Mouse (Mus musculus): ENCODE data around the gene Lrrn1. TPM values are rescaled to one million over a fixed set of nuclear protein-coding genes. Genes with fewer than 3 reads are reported as not detected.

The Lrrn1 gene
- 10 to 100 TPM; 18.5 to 26.5 TPM for total RNA-seq (2021)
- long read RNA-seq, experiment 1, partial matches to known transcripts, result 0 of 5 reads
- long read RNA-seq, experiment 1, other reads (novel, unspliced or antisense), result 3 of 5 reads
- long read RNA-seq, experiment 2, transcript Lrrn1-201 (2 exons, 3,700 nt), result major isoform, 10 of 12 reads
- long read RNA-seq, experiment 2, partial matches to known transcripts, result 0 of 12 reads
- long read RNA-seq, experiment 2, other reads (novel, unspliced or antisense), result 2 of 12 reads

DNA sequence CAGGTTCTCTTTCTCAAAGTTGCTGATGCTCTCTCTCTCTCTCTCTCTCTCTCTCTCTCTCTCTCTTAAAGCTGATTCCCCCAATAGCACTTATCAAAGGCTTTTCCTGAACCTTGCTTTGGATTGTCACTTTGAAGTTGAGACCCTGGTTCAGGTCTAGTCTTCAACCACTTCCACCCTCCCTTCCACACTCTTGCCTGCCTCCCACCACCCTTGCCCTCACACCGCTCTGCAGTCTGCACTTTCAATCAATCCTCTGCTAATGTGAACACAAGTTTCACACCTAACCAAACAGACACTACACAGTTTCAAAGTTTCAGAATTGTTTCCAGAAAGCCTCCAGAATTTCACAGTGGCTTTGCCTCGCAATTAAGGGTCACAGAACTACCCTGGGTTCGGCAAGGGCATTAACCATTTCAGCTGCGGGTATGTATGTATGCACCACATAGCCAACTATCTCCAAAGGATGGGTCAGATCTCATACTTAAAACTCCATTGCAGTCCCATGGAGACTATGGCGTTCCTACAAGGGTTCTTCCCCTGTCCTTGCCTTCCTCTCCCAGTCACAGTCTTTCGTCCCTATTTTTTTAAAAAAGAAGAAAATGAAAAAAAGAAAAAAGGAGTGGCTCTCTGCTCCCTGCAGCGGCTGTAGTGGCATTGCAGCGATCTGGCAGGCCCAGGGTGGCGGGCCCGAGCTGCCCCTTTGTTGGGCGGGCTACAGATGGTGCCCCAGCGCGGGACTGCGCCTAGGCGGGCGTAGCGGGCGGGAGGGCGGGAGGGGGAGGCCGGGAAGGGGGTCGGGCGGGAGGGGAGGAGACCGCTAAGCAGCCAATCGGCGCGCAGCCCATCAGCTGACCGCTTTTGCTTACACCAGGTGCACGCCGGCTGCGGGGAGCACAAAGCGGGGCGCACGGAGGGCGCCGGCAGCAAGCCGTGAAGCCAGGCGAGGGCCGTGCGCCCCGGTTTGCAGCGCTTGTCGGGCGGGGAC is at the start of gene Lrrn1:
Gene Lrrn1 (plus strand): TSS at position 892 of the 988 bp plus-strand sequence.
- peak; percentile 73 for DNase-seq

- DNase-seq, result no peak
Measured at GRCm38 (mm10) chr6:107494491-107494890, 35.1 kb upstream of the Lrrn1 start.

DNA sequence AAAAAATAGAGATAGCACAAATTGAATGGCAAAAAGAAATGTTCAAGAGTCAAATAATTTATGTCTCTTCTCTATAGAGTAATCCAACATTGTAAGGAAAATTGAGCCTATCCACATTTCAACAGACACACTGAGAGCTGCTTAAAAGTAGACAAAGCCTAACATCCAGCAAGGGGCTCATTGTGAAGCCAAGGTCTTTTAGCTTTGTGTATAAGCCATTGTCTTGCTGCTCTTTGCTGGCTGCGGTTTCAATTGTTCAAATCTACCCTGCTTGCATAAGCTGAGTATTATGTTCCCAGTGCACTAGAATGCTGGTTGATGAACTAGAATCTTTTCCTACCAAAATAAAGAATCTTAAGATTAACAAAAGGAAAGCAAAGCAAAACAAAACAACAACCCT is 33.7 kb upstream of the Lrrn1 start:
- DNase-seq, result no peak

DNA sequence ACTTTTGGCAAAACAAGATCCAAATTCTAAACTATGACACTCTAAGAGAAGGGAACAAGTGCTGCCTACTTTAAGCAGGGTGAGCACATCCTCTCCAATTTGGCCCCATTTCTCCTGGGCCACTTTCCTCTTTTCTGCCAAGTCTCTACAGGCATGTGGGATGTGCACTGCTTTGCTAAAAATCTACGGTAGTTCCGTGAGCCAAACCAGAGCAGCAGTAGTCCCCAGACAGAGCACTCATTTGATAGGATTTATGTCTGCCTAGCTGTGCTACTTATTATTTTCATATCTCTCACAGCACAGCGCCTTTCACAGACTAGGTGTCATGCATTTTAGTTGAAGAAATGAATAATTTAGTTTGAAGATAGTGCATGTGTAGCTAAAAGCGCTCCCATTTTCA is 15.9 kb upstream of the Lrrn1 start:
- DNase-seq, result no peak

GRCm38 (mm10) chr6:107523953-107524352 is 5.6 kb upstream of the Lrrn1 start:
- DNase-seq, result peak; percentile 18

DNA sequence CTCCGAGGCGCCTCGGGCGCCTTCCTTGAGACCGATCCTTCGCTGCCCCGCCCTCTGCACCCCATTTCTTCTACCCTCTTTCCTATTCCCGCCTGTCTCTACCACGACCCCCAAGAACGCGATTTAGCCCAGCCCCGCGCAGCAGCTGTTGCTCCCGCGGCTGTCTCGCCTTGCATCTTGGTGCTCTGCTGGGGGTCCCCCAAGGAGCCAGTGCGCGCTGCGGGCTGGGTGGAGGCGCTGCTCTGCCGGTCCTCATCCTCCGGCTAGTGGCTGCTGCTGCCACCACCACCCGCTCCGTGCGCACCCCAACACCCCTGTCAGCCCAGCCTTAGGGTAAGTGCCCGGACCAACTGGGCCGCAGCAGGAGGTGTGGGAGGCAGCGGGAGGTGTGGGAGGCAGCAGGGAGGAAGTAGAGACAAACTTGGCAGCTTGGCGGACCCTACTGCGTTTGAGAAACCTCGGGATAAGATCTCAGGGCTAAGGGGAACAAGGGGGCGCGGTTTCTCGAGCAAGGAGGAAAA is 403 bp downstream of the Lrrn1 start:
- peak; percentile 46 for DNase-seq

DNA sequence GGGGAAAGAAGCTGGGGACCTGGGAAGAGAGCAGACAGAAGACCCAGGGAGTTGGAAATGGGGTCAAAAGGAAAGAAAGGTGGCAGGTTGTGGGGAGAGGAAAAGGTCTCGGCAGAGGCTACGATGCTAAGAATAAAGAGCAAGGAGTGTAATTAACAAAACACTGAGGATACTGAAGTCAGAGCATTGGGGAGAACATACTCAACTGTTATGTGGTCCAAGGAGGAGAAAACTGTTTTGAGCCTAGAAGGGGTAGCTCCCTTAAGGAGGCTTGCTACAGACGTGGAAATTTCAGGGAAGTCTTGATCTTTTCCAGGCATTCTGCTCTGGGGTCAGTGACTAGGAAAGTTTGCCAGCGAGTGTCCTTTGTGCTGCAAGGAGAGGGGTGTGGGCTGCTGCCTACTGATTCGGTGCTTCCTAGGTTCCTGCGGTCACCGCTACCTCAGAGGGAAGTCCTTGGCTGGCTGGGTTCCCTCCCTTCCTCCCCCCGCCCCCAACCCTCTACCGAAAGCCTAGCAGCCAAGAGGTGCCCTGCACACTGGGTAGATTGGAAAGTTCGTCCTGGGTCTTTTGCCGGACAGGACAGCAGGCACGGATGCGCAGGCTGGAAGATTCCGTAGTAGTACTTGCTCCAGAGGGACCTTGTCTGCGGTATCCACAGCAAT is 1.2 kb downstream of the Lrrn1 start:
- peak; percentile 21 for DNase-seq

DNA sequence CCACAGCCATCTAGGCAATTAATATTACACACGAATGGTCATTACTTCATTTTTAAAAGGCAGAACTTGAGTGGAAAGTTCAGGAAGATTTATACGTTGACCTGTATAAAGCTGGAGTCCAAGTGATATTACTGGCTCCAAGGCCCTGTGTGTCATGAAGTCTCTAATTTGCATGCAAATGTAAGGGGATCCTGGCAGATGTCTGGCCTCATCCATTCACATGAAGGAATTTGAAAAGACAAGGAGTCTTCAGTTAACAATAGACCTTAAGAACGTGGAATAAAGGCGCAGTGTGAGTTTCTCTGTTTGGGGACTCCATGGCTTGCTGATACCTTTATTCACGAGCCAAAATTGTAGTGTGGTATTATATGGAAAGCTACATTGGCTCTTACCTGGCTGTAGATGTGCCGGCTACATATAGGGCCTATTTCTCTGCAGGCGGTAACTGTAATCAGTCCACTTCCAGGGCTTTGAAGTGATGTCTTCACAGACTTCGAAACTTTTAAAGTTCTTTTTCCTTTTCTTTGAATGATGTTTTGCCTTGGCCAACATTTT is 2.0 kb downstream of the Lrrn1 start:
- no peak for DNase-seq

GRCm38 (mm10) chr6:107534533-107534932 is 5.0 kb downstream of the Lrrn1 start:
- DNase-seq, result no peak

- DNase-seq, result no peak
Measured at GRCm38 (mm10) chr6:107536631-107537030, 7.1 kb downstream of the Lrrn1 start.

DNA sequence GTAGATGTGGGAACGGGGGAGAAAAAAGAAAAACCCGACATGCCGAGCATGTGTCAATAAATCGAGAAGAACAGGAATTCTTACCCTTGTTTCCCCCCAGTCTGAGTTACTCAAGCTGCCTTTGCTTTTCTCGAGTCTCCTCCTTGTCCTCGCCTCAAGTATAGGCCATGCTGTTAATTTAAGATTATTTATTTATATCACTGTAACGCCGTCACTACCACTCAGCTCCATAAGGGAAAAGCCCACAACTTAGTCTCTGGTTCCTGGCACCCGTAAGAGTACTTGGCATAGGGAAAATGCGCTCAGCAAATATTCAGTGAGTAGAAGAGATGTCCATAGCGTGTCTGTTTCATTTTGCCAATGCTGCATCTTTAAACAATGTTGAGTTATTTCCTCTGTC is 11.7 kb downstream of the Lrrn1 start:
- no peak for DNase-seq

- DNase-seq, result no peak
Measured at GRCm38 (mm10) chr6:107541918-107542317, 12.3 kb downstream of the Lrrn1 start.

GRCm38 (mm10) chr6:107546272-107546671 is 16.7 kb downstream of the Lrrn1 start:
- no peak for DNase-seq

DNA sequence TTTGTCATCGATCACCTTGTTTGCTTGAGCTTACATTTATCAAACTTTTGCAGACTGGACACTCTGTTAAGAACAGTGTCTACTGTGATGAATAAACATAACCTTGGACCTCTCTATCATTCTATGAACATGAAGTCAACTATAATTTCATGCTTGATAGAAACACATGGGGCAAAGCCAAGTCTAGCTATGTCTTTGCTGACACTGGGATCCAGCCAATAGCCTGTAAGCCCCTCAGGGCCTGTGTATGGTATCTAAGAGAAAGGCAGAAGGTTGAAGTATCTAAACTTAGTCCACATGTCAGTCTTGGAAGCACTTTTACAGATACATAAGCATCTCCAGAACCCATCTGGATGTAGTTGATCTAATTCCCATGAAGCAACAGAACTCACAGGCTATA is 22.9 kb downstream of the Lrrn1 start:
- no peak for DNase-seq

DNA sequence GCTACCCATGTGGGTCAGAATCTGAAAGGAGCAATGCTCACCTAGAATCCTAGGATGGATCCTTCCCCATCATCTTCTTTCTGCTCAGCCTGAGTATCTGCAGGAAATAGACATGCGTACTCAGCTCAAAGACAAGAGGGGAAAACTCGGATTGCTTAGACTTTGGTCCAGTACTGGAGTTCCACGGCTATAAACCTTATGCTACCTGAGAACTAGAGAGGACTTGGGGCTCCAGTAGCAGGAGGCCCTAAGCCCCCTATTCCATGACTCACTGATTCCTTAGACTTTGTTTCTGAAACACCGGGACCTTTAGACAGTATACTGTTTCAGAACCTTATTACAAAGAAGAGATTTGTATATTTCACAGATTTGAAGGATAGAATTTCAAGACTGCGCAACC is 25.8 kb downstream of the Lrrn1 start:
- no peak for DNase-seq

DNA sequence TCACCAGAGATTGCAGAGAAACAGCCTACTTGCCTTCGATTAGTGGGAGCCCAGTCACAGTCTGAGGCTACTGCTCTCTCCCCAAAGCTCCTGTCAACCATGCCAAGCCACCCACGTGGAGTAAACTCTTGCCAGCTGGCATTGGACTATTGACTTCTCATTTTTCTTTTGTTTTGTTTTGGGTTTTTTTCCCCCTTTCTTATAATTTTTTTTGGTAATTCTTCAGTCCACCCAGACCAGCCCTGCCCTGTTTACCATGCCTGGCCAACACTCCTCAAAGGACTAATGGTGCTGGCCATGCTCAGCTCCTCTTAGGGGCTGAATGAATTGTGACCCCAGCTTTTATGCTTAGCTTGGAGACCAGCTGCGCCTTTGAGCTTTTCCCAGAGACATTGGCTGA is 27.4 kb downstream of the Lrrn1 start:
- DNase-seq, result peak; percentile 25

GRCm38 (mm10) chr6:107557806-107558205 is 28.2 kb downstream of the Lrrn1 start:
- DNase-seq, result no peak

- no peak for DNase-seq
Measured at GRCm38 (mm10) chr6:107562255-107562654, 32.7 kb downstream of the Lrrn1 start.

DNA sequence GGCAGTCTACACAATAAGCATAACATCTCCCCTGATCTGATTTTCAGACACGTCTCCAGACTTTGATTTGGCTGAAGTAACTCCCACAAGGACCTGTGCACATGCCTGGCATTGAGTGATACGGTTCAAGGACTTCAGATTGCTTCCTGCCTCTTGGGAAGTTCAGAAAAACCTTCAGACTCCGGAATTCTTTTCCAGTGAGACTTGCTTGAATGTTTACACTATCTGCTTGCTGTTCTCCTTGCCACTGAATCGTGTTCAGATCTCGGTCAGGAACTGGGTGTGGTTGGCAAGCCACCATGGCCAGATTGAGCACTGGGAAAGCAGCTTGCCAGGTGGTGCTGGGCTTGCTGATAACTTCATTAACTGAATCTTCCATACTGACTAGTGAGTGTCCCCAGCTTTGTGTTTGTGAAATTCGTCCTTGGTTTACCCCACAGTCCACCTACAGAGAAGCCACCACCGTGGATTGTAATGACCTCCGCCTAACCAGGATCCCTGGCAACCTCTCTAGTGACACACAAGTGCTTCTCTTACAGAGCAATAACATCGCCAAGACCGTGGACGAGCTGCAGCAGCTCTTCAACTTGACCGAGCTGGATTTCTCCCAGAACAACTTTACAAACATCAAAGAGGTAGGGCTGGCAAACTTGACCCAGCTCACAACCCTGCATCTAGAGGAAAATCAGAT is 37.5 kb downstream of the Lrrn1 start:
- DNase-seq, result peak; percentile 15

DNA sequence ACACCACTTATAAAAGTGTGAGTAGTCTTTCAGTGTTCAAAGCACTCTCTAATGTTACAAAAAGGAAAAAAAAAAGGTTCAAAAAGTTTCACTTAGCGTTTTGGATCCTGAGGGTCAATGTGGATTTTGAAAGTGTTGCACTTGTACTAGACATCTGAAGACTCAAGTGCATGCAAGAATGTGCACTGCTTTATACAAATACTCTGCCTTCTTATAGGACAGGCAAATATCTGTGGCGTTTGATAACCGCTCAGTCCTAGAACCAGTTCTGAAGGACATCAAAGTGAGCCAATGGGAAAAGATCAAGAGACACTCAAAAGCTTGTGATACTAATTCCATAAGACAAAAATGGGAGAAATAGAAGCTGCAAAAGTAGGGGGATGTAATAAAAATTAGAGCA is 45.0 kb downstream of the Lrrn1 start:
- DNase-seq, result no peak

DNA sequence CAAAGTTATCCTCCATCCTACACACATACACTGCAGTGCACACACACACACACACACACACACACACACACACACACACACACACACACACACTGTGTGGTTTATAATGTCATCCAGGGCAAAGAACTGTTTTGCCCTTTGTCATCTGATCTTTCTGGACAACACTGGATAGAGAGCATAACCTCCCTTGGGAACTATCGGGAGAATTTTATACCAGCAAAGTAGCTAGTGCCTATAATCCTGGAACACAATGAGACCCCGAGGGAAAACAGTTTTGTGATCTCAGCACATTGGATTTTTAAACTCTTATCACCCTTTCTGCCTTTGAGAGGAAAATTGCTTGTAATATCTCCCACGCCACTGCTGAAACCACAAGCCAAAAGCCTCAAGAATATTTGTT is 45.8 kb downstream of the Lrrn1 start:
- DNase-seq, result no peak

GRCm38 (mm10) chr6:107577309-107577708 is 47.7 kb downstream of the Lrrn1 start:
- DNase-seq, result no peak
